Mouse (Mus musculus): Measurements from ENCODE around the gene Tst. TPM values are rescaled to one million over a fixed set of nuclear protein-coding genes. Genes with fewer than 3 reads are reported as not detected.

Tst gene
- polyA plus RNA-seq, 1 experiment = 23.8 TPM

DNA sequence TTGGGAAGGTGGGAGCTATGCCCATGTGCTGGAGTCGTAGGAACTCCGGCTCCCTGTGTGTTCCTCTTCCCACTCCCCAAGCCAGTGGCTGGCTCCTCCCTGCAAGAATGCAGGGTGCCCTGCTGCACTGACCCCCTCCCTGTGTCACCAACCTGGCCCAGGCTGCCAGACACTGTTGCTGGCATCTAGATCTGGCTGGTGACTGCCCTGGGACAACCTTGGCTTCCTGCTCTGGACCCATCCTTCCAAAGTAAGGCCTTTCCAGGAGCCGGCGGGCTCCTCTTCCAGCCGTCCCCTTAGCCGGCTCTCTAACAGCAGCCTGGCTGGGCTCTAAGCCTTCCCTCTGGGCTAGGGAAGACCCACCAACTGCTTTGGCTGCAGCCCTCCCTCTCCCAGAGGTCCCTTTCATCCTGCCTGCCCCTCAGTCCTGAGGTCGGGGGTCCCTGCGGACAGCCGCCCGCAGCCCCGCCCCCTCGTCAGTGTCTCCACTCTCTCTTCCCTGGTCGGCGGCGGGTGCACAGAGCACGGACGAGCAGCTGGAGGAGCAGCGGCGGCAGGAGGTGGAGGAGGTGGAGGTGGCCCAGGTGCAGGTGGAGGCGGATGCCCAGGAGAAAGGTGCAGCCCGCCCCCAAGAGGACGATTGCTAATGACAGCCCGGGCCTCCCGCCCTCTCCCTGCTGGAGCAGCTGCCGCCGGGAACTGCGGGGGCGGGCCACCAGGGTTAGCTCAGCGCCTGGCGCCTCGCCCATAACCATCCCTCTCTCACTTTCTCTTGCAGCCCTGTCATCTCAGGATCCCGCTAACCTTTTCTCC is 30.9 kb upstream of the Tst start:
- Histone ChIP-seq H3K27ac (ENCODE audit: control insufficient read depth, insufficient read depth, low read depth, low read length, poor library complexity) (no peak overlapping the region), H3K4me3 (replicated peaks; ENCODE audit: control insufficient read depth, low read depth, low read length) (no peak overlapping the region), H3K4me1 (ENCODE audit: control insufficient read depth, insufficient read depth, low read length) (peaks cover 3% of the 10 kb centered on the region; the same call in 1 of the 2 replicates)
- TF ChIP-seq CTCF (IDR thresholded peaks at IDR 0.05; ENCODE audit: control insufficient read depth, insufficient read depth, low read length) (no peak), POLR2A (IDR thresholded peaks at IDR 0.05; ENCODE audit: borderline replicate concordance, control insufficient read depth, low read depth, low read length) (no peak)
- WGBS = 73% methylated on average over 30 of the region's 32 CpGs

DNA sequence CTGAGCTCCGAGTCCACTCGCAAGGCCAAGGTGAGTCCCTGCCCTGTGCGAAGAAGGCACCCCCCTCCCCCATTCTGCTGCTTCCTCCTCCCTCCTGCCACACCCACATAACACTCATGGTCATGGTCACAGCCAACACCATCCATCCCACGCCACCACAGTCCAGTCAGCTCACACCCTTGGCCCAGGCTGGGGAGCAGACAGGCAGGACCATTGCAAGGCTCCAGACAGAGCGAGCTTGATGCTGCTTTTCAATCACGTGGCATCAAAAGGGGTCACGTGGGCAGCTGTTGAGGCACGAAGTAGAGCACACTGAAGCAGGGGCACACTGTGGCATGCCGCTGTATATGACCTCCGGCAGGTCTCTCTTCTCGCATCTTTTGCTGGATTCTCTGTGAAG is 30.0 kb upstream of the Tst start:
- WGBS = 82% methylated on average over 11 of the region's 11 CpGs
- Histone ChIP-seq H3K27ac (ENCODE audit: control insufficient read depth, insufficient read depth, low read depth, low read length, poor library complexity) (no peak overlapping the region), H3K4me3 (replicated peaks; ENCODE audit: control insufficient read depth, low read depth, low read length) (no peak overlapping the region), H3K4me1 (ENCODE audit: control insufficient read depth, insufficient read depth, low read length) (peaks cover 2% of the 10 kb centered on the region; the same call in 1 of the 2 replicates)
- TF ChIP-seq CTCF (IDR thresholded peaks at IDR 0.05; ENCODE audit: control insufficient read depth, insufficient read depth, low read length) (no peak), POLR2A (IDR thresholded peaks at IDR 0.05; ENCODE audit: borderline replicate concordance, control insufficient read depth, low read depth, low read length) (no peak)

DNA sequence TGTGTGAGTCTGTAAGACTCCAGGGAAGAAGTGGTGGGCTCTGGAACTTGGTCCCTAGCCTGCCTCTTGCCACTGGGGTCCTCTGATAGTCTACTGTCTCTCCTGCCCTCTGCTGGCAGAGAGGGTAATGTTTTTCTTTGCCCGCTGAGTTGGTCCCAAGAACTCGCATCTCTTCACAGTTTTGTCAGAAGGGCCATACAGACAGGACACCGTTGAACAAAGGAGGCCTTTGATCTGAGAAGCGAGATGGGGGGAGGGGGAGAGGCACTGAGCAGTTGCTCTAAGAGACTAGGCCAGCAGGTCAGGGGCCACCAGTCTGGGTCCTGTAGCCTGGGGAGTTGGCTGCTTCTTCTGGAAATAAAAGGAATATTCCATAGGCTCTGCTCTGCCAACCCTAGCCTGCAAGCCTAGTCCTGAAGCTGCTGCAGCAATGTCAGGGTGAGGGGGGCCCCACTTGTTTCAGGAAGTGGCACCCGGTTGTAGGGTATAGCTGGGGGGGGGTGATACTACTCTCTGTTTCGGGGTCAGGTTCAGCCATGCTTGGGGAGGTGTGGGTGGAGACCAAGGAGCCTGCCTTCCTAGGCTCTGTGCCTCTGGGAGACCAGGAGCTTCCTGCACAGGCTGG is 29.3 kb upstream of the Tst start:
- Histone ChIP-seq H3K27ac (ENCODE audit: control insufficient read depth, insufficient read depth, low read depth, low read length, poor library complexity) (no peak overlapping the region), H3K4me3 (replicated peaks; ENCODE audit: control insufficient read depth, low read depth, low read length) (no peak overlapping the region), H3K4me1 (ENCODE audit: control insufficient read depth, insufficient read depth, low read length) (peaks cover 2% of the 10 kb centered on the region; the same call in 1 of the 2 replicates)
- TF ChIP-seq CTCF (IDR thresholded peaks at IDR 0.05; ENCODE audit: control insufficient read depth, insufficient read depth, low read length) = peak; percentile 52; the same call in 1 of the 2 replicates
- TF ChIP-seq POLR2A (IDR thresholded peaks at IDR 0.05; ENCODE audit: borderline replicate concordance, control insufficient read depth, low read depth, low read length) = no peak
- WGBS = 36% methylated on average over 6 of the region's 6 CpGs

DNA sequence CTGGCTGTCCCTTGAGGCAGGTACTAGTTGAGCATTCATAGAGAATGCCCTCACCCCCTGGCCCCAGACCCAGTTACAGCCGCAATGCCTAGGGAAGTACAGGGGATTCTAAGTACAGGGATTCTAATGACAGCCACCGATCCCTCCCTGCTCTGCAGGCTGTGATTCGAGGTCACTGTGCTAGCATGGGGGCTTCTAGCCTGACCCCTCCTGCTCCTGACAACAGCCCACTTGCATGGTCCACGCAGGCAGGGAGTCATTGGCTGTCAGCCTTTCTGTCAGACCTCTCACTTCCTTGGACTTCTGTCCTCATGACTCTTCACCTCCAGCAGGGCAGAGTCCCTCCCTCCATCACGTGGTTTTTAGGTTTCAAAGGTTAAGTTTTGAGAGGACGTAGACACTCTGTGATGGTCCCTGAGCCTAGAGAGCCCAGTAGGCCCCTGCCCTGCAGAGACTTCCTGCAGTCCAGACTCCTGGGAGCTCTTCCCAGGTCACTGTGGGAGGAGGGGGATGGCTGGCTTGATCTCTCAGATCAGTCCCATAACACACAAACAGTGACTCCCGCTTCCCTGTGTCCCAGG is 25.9 kb upstream of the Tst start:
- Histone ChIP-seq H3K4me1 (ENCODE audit: control insufficient read depth, insufficient read depth, low read length) (no peaks in the 10 kb centered on the region), H3K27ac (ENCODE audit: control insufficient read depth, insufficient read depth, low read depth, low read length, poor library complexity) (no peak overlapping the region), H3K4me3 (replicated peaks; ENCODE audit: control insufficient read depth, low read depth, low read length) (no peak overlapping the region)
- WGBS = 74% methylated on average over 7 of the region's 7 CpGs
- no peak for TF ChIP-seq CTCF (IDR thresholded peaks at IDR 0.05; ENCODE audit: control insufficient read depth, insufficient read depth, low read length)
- TF ChIP-seq POLR2A (IDR thresholded peaks at IDR 0.05; ENCODE audit: borderline replicate concordance, control insufficient read depth, low read depth, low read length) = no peak

DNA sequence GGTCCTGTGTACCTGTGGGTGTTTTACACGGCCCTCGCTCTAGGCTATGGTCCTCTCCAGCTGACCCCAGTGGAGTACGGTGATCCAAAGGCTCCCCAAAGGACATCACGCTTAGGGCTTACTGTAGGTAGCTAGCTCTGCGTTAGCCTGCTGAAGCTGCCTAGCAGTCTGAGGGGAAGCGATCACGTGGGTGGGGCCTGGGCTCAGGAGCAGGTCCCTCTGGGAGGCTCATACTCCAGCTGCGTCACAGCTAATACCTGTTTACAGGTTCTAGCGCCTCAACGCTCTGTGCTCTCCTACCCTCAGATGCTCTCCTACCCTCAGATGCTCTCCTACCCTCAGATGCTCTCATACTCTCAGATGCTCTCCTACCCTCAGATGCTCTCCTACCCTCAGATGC is 25.2 kb upstream of the Tst start:
- Histone ChIP-seq H3K27ac (ENCODE audit: control insufficient read depth, insufficient read depth, low read depth, low read length, poor library complexity) (no peak overlapping the region), H3K4me1 (ENCODE audit: control insufficient read depth, insufficient read depth, low read length) (no peaks in the 10 kb centered on the region; the same call in 1 of the 2 replicates), H3K4me3 (replicated peaks; ENCODE audit: control insufficient read depth, low read depth, low read length) (no peak overlapping the region)
- TF ChIP-seq POLR2A (IDR thresholded peaks at IDR 0.05; ENCODE audit: borderline replicate concordance, control insufficient read depth, low read depth, low read length) = no peak
- WGBS = 86% methylated on average over 10 of the region's 10 CpGs

DNA sequence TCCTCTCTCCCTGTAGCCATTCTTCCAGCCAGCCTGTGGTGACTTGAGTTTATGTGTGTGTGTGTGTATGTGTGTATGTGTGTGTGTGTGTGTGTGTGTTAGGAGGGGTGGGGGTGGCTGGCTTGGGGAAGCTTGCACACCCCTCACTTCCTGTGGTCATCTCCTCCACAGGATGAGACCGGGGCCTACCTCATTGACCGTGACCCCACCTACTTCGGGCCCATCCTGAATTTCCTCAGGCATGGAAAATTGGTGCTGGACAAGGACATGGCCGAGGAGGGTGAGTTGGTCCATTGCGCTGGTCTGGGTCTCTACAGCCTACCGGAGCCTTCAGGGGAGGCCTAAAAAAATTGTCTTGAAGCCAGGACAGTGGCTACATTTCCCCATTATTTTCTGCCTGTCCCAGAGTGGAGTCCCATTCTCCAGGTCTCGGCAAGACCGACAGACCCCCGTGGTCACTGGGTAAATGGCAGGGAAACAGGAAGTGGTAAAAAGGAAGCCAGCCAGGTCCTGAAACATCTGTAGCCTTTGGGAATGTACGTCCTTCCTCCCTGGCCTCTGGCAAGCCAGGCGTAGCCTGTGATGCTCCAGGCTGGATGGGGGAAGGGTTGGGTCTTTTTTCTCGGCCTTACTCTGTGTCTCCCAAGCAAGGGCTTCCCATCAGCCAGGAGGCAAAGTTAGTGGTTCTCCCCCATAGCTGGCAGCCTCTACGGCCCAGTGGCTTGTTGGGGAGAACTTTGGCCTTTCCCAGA is 24.3 kb upstream of the Tst start:
- Histone ChIP-seq H3K4me1 (ENCODE audit: control insufficient read depth, insufficient read depth, low read length) (no peaks in the 10 kb centered on the region; the same call in 1 of the 2 replicates), H3K27ac (ENCODE audit: control insufficient read depth, insufficient read depth, low read depth, low read length, poor library complexity) (no peak overlapping the region), H3K4me3 (replicated peaks; ENCODE audit: control insufficient read depth, low read depth, low read length) (no peak overlapping the region)
- WGBS = 61% methylated on average over 13 of the region's 13 CpGs
- no peak for TF ChIP-seq CTCF (IDR thresholded peaks at IDR 0.05; ENCODE audit: control insufficient read depth, insufficient read depth, low read length)
- no peak for TF ChIP-seq POLR2A (IDR thresholded peaks at IDR 0.05; ENCODE audit: borderline replicate concordance, control insufficient read depth, low read depth, low read length)

DNA sequence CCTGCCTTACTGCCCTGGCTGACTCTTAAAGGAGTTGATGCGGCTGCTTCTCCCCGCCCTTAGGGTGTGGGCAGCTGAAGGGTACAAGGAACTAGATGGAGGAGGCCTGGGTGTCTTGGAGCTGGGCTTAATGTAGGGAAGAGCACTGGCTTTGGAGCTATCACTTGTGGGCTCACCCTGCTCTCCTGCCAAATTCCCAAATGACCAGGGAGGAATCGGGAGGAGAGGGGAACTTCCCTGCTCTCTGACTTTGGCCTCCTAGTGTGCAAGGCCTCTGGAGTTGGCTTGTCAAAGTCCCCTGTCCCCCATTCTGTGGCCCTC is 23.4 kb upstream of the Tst start:
- H3K4me3 ChIP-seq (replicated peaks; ENCODE audit: control insufficient read depth, low read depth, low read length) = no peak overlapping the region
- no peak overlapping the region for H3K27ac ChIP-seq (ENCODE audit: control insufficient read depth, insufficient read depth, low read depth, low read length, poor library complexity)
- TF ChIP-seq POLR2A (IDR thresholded peaks at IDR 0.05; ENCODE audit: borderline replicate concordance, control insufficient read depth, low read depth, low read length) (no peak), CTCF (IDR thresholded peaks at IDR 0.05; ENCODE audit: control insufficient read depth, insufficient read depth, low read length) (no peak)
- H3K4me1 ChIP-seq (ENCODE audit: control insufficient read depth, insufficient read depth, low read length) = no peaks in the 10 kb centered on the region; the same call in 1 of the 2 replicates
- WGBS = 32% methylated on average over 3 of the region's 3 CpGs

All from bone marrow, adult 2 months (tissue).